Mouse (Mus musculus) kidney, postnatal 4 days (tissue): ENCODE results near the gene Tyr.

ENCODE experiments used
- DNase-seq, 2 experiments: peaks; one replicate each; pipeline ENCODE4 v3.0.0; 2021; ENCODE audit warnings: mixed read lengths in 2 of 2

Tyr gene

DNA sequence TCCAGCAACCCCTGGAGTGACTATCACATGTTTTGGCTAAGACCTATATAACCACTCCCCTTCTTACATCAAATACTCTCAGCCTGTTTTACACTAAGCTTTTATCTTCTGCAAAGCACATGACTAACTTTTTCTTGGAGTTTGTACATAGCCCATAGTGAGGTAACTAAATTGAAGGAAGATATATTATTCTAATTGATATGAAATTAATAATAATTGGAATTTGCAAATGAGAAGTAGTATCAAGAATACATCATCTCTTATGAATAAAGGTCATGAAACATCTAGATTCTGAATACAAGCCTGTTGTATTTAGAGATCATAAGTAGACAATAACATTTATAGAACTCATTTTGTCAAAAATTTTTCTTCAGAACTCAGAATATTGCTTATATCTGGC lies at the start of gene Tyr:
TSS of gene Tyr (minus strand) at position 101 of the 400 bp plus-strand sequence.
- DNase-seq: no peak

GRCm38 (mm10) chr7:87539031-87539430 lies 45.7 kb upstream of the Tyr start:
- no peak for DNase-seq

DNA sequence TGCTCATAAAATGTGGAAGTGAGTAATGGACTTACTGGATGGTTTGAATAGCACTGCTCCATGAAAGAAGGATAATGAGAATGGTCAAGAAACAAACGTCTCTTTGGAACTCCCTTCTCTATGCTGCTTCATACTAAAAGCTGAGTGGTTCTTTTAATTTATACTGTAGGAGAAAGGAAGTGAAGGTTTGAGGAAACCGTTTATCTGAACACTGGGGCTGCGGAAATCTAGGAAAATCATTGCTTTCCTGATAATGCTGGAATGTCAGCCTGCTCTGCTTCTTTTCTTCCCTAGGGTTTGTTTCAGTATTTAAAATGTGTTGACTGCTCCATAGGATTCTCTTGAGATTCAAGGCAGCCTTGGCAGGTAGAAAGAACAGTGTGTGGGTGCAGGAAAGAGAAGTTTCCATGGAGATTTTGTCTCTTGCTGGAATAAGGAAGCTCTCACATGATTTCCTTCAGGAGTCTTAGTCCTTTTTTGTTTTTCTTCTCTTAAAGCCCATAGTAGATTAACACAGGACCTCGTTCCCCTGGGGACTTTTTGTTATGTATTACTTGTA lies 891 bp upstream of the Tyr start:
- no peak for DNase-seq

DNA sequence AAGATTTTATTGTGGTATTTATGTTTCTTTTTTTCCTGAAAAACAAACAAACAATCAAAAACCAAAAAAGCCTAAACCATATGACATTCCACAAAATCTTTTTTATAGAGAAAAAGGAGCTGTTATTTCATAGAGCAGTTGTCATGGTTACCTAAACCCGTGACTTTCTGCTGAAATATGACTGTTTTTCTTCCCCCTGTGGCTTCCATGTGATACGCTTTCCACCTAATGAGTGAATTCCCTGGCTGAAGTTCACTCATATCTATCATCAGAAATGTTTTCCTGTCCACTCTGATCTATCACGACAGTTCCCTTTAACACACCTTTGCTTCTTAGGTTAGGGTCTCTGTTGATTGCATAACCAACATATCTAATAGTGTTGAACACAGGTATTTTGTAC lies 5.3 kb downstream of the Tyr start:
- DNase-seq: no peak

DNA sequence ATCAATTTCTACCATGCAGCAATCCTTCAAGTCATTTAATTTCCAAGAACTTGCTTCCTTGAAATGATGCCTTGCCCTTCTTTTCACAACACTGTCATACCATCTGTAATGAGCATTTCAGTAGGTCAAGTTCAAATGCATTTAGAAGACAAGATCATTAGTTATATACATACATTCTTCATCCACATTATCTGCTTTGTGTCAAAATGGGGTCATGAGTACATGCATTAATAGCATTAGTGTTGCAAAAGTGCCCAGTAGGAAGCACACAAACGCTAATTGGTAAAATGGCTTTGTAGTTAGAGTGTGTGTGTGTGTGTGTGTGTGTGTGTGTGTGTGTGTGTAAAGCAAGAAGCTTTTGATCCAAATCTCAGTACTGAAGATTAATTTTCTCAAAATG lies 80.0 kb downstream of the Tyr start:
- DNase-seq: no peak

GRCm38 (mm10) chr7:87411373-87411772 lies 81.9 kb downstream of the Tyr start:
- peak; percentile 10 to 25 for DNase-seq

- no peak for DNase-seq
These were observed 96.3 kb downstream of the Tyr start for GRCm38 (mm10) chr7:87397023-87397422.

DNA sequence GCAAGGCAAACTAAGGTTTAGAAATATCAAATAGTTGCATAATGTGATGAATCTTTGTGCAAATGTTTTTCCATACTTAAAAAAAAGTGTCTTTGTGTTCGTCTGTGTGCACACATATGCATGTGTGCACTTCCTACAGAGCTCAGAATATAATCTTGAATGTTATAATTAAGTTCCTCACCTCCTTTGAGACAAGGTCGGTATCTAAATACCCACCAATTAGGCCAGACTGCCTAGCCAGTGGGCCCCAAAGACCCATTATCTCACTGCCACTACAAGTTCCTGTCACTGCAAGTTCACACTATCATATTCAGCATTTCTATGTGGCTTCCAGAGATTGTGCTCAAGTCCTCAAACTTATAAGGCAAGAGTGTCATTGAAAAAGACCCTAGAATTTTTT lies 118.4 kb downstream of the Tyr start:
- no peak for DNase-seq
